18 mouse cellular contexts compared by ENCODE assay signal in the genomic region with DNA sequence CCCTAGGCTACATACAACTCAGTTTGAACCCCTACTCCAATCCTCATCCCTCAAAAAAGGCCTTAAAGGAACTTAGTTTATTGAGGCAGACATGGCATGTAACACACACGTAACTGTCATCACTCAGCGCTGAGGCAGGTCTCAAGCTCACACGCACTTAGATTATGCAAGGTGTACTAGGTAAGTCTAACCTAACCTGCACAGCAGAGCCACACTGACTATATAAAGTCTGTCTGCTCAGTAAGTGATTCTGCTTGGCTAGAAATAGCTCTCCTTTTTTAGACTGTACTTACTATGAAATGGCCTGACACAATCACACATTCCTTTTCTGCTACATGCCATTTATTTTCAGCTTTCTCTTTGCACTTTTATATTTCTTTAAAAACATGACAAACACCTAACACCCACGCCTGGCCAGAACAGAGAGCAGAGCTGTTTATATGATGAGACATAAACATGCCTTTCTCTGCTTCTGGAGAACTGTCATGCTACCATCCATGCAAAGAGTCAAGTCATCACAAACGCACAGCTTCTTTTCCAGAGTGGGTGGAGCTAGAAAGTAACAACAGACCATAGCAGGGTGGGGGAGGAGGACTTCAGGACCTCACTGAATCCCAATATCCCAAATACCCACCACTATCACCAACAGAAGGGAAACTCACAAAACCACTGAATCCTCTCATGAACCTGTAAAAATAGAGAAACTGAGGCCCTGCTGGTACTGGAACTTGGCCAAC.
DNase-seq lines count a peak whose midpoint lies in the region; ATAC-seq and TF ChIP-seq lines count a peak whose summit lies in the region.
"Had no signal": no experiment of that assay in that cellular context is flagged by ENCODE, and none has a peak within 500 bp of the region (broad histone marks: within the 10 kb centered on the region; RNA-seq: fewer than 3 reads in every experiment).

No protein-coding gene starts in this region.

- no peaks in the 10 kb centered on the region for H3K9me3 ChIP-seq in intestine, postnatal 0 days (ENCODE audit: control insufficient read depth)
- H3K9me3 ChIP-seq: forebrain, embryonic 13.5 days; hindbrain, embryonic 12.5 days; limb, embryonic 15.5 days; midbrain, embryonic 12.5 days had no signal

- 78% methylated on average over 5 of the region's 5 CpGs for WGBS in intestine, postnatal 0 days

- peaks cover 18% of the 10 kb centered on the region for H3K36me3 ChIP-seq in intestine, postnatal 0 days (ENCODE audit: control insufficient read depth, insufficient read depth)

- H3K27me3 ChIP-seq in intestine, postnatal 0 days (replicated peaks; ENCODE audit: control insufficient read depth, insufficient read depth, low read length) = no peaks in the 10 kb centered on the region
- H3K27me3 ChIP-seq: CH12.LX; forebrain, embryonic 13.5 days; hindbrain, embryonic 12.5 days; limb, embryonic 15.5 days; midbrain, embryonic 12.5 days had no signal

- no peak overlapping the region for H3K9ac ChIP-seq in intestine, postnatal 0 days (ENCODE audit: low read depth, low read length)
- H3K9ac ChIP-seq: forebrain, embryonic 13.5 days; hindbrain, embryonic 12.5 days; limb, embryonic 15.5 days; midbrain, embryonic 12.5 days had no signal

- intact Hi-C loops in gastrocnemius, adult 2 months (cut with DNase I) = no loop called here
- intact Hi-C loops in left cerebral cortex, postnatal 10 days (cut with DNase I) = no loop called here
- intact Hi-C loops in left cerebral cortex, postnatal 25 days (cut with DNase I) = loop anchor here (5.0 kb wide), 1 partner anchor 86 kb away; a partner anchor contains a TSS

- peak overlapping the region; percentile 63 for H3K27ac ChIP-seq in gastrocnemius, adult 2 months
- no peak overlapping the region for H3K27ac ChIP-seq in intestine, postnatal 0 days (ENCODE audit: low read depth, low read length)
- H3K27ac ChIP-seq: forebrain, embryonic 13.5 days; hindbrain, embryonic 12.5 days; limb, embryonic 15.5 days; midbrain, embryonic 12.5 days had no signal

- H3K4me1 ChIP-seq in intestine, postnatal 0 days (replicated peaks; ENCODE audit: control insufficient read depth, insufficient read depth, low read length) = no peaks in the 10 kb centered on the region
- H3K4me1 ChIP-seq: forebrain, embryonic 13.5 days; hindbrain, embryonic 12.5 days; limb, embryonic 15.5 days; midbrain, embryonic 12.5 days had no signal

- no peak for TF ChIP-seq CTCF in gastrocnemius, adult 2 months (IDR thresholded peaks at IDR 0.05)
- TF ChIP-seq CTCF in intestine, postnatal 0 days (IDR thresholded peaks at IDR 0.05; ENCODE audit: low read depth) = no peak

- H3K4me3 ChIP-seq in gastrocnemius, adult 2 months = no peak overlapping the region
- no peak overlapping the region for H3K4me3 ChIP-seq in intestine, postnatal 0 days (ENCODE audit: low read depth, low read length)
- H3K4me3 ChIP-seq: forebrain, embryonic 13.5 days; hindbrain, embryonic 12.5 days; limb, embryonic 15.5 days; midbrain, embryonic 12.5 days had no signal

- no peak for ATAC-seq in intestine, postnatal 0 days
- ATAC-seq: forebrain, embryonic 13.5 days had no signal

- no peak overlapping the region for H3K4me2 ChIP-seq in intestine, postnatal 0 days (replicated peaks; ENCODE audit: low read depth)
- H3K4me2 ChIP-seq: forebrain, embryonic 13.5 days; hindbrain, embryonic 12.5 days; limb, embryonic 15.5 days; midbrain, embryonic 12.5 days had no signal

- DNase-seq in gastrocnemius, adult 2 months = no peak
- DNase-seq in gastrocnemius, postnatal 10 days = no peak
- peak; percentile 52 for DNase-seq in left cerebral cortex, adult 11 months (ENCODE audit: low spot score)
- DNase-seq in left cerebral cortex, postnatal 10 days (ENCODE audit: extremely low spot score in 1 of 2, low spot score in 2 of 2) = no peak
- peak; percentile 23 to 75 for DNase-seq in frontal cortex, postnatal 36 days (ENCODE audit: low spot score in 2 of 2)
- peak; percentile 26 to 87 for DNase-seq in left cerebral cortex, postnatal 25 days (ENCODE audit: low spot score in 2 of 2)
- no peak for DNase-seq in cerebellum, postnatal 14 days
- DNase-seq: adrenal gland, adult 2 months; cerebellum, adult 11 months; cerebellum, postnatal 36 days; gastrocnemius, postnatal 14 days; kidney, postnatal 4 days had no signal

Comparison
In these comparisons a context has a peak if more than half of its experiments do, and no peak if none do; other contexts are left out.
1. DNase-seq: peak in left cerebral cortex, adult 11 months (single experiment), frontal cortex, postnatal 36 days (2 of 2) and left cerebral cortex, postnatal 25 days (2 of 2); none in gastrocnemius, adult 2 months (single experiment), gastrocnemius, postnatal 10 days (single experiment), left cerebral cortex, postnatal 10 days (0 of 2) and cerebellum, postnatal 14 days (0 of 2).